Mouse (Mus musculus) heart, embryonic 12.5 days (tissue): Measurements from ENCODE around the gene Nfib. TPM values are rescaled to one million over a fixed set of nuclear protein-coding genes. Genes with fewer than 3 reads are reported as not detected.

Experiments used
- ATAC-seq: fragments of 200-750 bp; cut with Nextera tagmentation; 2 replicates; pipeline ENCODE4 v1.8.0; 2017; ENCODE audit warnings: moderate TSS enrichment, moderate library complexity; ENCODE audit not compliant: insufficient number of reproducible peaks, low FRiP score
- H3K27ac ChIP-seq: fragments of 300-500 bp; sonication (generic); 2 replicates; pipeline ENCODE4 v1.5.1; 2016; ENCODE audit warnings: mild to moderate bottlenecking, moderate library complexity; ENCODE audit not compliant: poor library complexity, severe bottlenecking
- H3K27me3 ChIP-seq: fragments of 300-500 bp; sonication (generic); replicated peaks from 2 replicates; pipeline ENCODE4 v1.6.1; 2016; ENCODE audit warnings: mild to moderate bottlenecking, moderate library complexity
- H3K36me3 ChIP-seq: fragments of 300-500 bp; sonication (generic); 2 replicates; pipeline ENCODE4 v1.6.1; 2016; ENCODE audit warnings: mild to moderate bottlenecking, moderate library complexity
- H3K4me1 ChIP-seq: fragments of 300-500 bp; sonication (generic); replicated peaks from 2 replicates; pipeline ENCODE4 v1.6.1; 2016; ENCODE audit warnings: mild to moderate bottlenecking
- H3K4me2 ChIP-seq: fragments of 300-500 bp; sonication (generic); 2 replicates; pipeline ENCODE4 v1.6.1; 2016; ENCODE audit warnings: mild to moderate bottlenecking, moderate library complexity
- H3K4me3 ChIP-seq: fragments of 300-500 bp; sonication (generic); 2 replicates; pipeline ENCODE4 v1.5.1; 2016; ENCODE audit warnings: mild to moderate bottlenecking
- H3K9ac ChIP-seq: fragments of 300-500 bp; sonication (generic); 2 replicates; pipeline ENCODE4 v1.6.1; 2016; ENCODE audit warnings: mild to moderate bottlenecking, moderate library complexity
- H3K9me3 ChIP-seq: fragments of 300-500 bp; sonication (generic); replicated peaks from 2 replicates; pipeline ENCODE4 v1.6.1; 2016; ENCODE audit warnings: mild to moderate bottlenecking, moderate library complexity
- WGBS: fragments of 180-500 bp; shearing (Covaris S2); methylation state at CpG from one replicate; pipeline ENCODE4 v1.1.7; 2016; 5-methylcytosine and 5-hydroxymethylcytosine counted together
- polyA plus RNA-seq: library from polyadenylated mRNA; unstranded; fragments of >200 nt; fragmentation: Nextera tagmentation; extraction: Ambion mirVana; gene quantifications from 2 replicates; pipeline ENCODE4 v1.2.1, GENCODE M21; 2016

Gene Nfib
- polyA plus RNA-seq, 1 experiment from 2014 or later, result 57.5 TPM

DNA sequence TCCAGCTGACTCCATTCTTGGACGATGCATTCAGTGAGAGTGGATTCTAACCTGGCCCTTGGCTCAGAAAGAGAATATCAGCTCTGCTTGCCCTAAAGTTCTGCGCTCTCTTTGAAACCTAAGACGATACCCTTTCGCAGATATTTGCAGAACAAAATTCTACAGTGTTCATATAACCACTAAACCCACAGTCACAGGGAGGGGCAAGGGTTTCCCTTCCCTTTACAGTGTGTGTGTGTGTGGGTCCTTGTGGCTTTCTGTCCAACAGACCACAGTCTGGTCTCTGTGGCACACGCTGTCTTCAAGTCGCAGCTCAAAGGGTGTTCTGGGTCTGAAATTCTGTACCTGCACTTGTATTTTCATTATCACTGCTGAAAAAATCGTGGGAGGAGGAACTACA lies 416.0 kb downstream of the Nfib start:
- H3K9ac ChIP-seq, result no peak overlapping the region
- no peak overlapping the region for H3K4me3 ChIP-seq
- H3K4me1 ChIP-seq, result peaks cover 7% of the 10 kb centered on the region
- no peaks in the 10 kb centered on the region for H3K27me3 ChIP-seq
- no peak overlapping the region for H3K4me2 ChIP-seq
- H3K27ac ChIP-seq, result peak overlapping the region; percentile 0; the same call in 1 of the 2 replicates
- 68% methylated on average over 7 of the region's 7 CpGs for WGBS
- H3K9me3 ChIP-seq, result no peaks in the 10 kb centered on the region
- no peak for ATAC-seq
- H3K36me3 ChIP-seq, result peaks cover 38% of the 10 kb centered on the region

DNA sequence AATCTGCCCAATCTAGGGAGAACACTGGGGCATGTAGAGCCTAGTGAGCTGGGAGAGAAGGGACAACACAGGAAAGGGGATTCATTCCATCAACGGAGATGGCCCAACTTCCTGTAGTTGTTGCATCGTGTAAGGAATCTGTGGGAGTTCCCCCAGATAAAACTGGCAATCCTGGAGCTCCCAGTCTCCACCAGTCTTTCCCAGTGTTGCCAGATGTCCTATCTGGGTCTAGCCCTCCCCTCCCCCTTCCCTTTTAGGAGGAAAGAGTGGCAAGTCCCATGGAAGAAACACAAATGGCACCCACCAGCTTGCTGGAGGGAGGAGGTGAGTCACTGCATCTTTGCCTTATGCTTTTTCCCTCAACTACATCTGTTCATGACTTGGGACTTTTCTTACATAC lies 417.4 kb downstream of the Nfib start:
- Histone ChIP-seq H3K4me3 (no peak overlapping the region), H3K36me3 (peaks cover 30% of the 10 kb centered on the region), H3K27ac (no peak overlapping the region), H3K9me3 (no peaks in the 10 kb centered on the region), H3K9ac (no peak overlapping the region), H3K4me2 (no peak overlapping the region), H3K4me1 (peaks cover 3% of the 10 kb centered on the region), H3K27me3 (no peaks in the 10 kb centered on the region)
- no peak for ATAC-seq
- 51% methylated on average over 2 of the region's 2 CpGs for WGBS

- Histone ChIP-seq H3K4me3 (no peak overlapping the region), H3K4me2 (no peak overlapping the region), H3K4me1 (no peaks in the 10 kb centered on the region; the same call in 1 of the 2 replicates), H3K27me3 (no peaks in the 10 kb centered on the region), H3K9me3 (no peaks in the 10 kb centered on the region), H3K27ac (no peak overlapping the region), H3K36me3 (peaks cover 26% of the 10 kb centered on the region), H3K9ac (no peak overlapping the region)
- ATAC-seq, result no peak
- WGBS, result 88% methylated on average over 2 of the region's 2 CpGs
Observed at GRCm38 (mm10) chr4:82287454-82287853, 418.1 kb downstream of the Nfib start.

GRCm38 (mm10) chr4:82286931-82287330 lies 418.6 kb downstream of the Nfib start:
- no peak overlapping the region for H3K9ac ChIP-seq
- 65% methylated on average over 2 of the region's 2 CpGs for WGBS
- H3K9me3 ChIP-seq, result no peaks in the 10 kb centered on the region
- ATAC-seq, result no peak
- H3K27ac ChIP-seq, result no peak overlapping the region
- no peak overlapping the region for H3K4me2 ChIP-seq
- peaks cover 25% of the 10 kb centered on the region for H3K36me3 ChIP-seq
- no peak overlapping the region for H3K4me3 ChIP-seq
- H3K27me3 ChIP-seq, result no peaks in the 10 kb centered on the region
- H3K4me1 ChIP-seq, result no peaks in the 10 kb centered on the region; the same call in 1 of the 2 replicates

DNA sequence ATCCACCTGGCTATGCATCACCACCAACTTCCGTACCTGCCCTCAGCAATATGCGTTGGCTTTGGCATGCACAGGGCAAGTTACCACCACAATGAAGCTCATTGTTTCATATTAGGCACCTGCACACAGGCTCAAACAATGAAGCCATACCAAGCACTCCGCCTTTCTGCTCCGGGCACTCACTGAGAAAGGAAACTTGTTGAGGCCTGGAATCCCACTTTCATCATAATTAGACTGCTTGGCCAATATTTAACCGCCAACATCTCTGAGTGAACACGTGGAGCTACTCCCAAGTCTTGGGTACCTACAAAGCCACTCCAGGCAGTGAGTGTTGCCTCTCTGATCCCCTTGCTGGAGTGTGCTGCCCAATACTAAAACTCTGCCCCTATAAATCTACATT lies 422.0 kb downstream of the Nfib start:
- 88% methylated on average over 6 of the region's 6 CpGs for WGBS
- peaks cover 9% of the 10 kb centered on the region for H3K36me3 ChIP-seq
- H3K4me3 ChIP-seq, result no peak overlapping the region
- H3K9me3 ChIP-seq, result no peaks in the 10 kb centered on the region
- H3K4me1 ChIP-seq, result peaks cover 3% of the 10 kb centered on the region; the same call in 1 of the 2 replicates
- no peak overlapping the region for H3K9ac ChIP-seq
- ATAC-seq, result no peak
- no peaks in the 10 kb centered on the region for H3K27me3 ChIP-seq
- no peak overlapping the region for H3K4me2 ChIP-seq
- H3K27ac ChIP-seq, result no peak overlapping the region

DNA sequence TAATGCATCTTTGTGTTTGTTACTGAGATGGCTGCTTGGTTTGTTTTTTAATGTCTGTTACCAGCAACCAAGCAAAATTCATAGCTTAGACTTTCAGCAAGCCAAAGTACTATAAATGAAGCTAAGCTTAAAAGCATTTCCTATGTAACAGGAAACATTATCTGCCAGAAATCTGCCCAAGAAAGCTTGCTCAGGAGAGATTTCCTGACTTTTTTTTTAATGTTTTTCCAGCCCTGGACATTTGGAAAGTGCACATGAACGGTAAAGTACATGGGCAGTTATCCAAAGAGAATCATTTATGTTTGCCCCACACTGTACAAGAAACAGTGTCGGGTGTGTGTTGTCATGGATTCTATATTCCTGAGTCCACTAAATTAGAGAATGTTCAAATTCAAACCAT lies 429.6 kb downstream of the Nfib start:
- ATAC-seq, result no peak
- WGBS, result 64% methylated on average over 2 of the region's 2 CpGs
- H3K36me3 ChIP-seq, result no peaks in the 10 kb centered on the region; the same call in 1 of the 2 replicates

GRCm38 (mm10) chr4:82273049-82273754 lies 432.3 kb downstream of the Nfib start:
- no peak overlapping the region for H3K27ac ChIP-seq
- WGBS, result 74% methylated on average over 4 of the region's 4 CpGs
- H3K4me1 ChIP-seq, result peaks cover 25% of the 10 kb centered on the region
- no peaks in the 10 kb centered on the region for H3K36me3 ChIP-seq
- no peak overlapping the region for H3K4me3 ChIP-seq
- H3K4me2 ChIP-seq, result no peak overlapping the region
- no peak overlapping the region for H3K9ac ChIP-seq
- H3K9me3 ChIP-seq, result no peaks in the 10 kb centered on the region
- peak; percentile 33; the same call in 1 of the 2 replicates for ATAC-seq
- H3K27me3 ChIP-seq, result no peaks in the 10 kb centered on the region

More for the DNA sequence above, 429.6 kb downstream of the Nfib start:
- H3K27me3 ChIP-seq, result no peaks in the 10 kb centered on the region
- H3K9ac ChIP-seq, result no peak overlapping the region
- peaks cover 23% of the 10 kb centered on the region for H3K4me1 ChIP-seq
- no peak overlapping the region for H3K4me2 ChIP-seq
- no peak overlapping the region for H3K4me3 ChIP-seq
- H3K27ac ChIP-seq, result peak overlapping the region; percentile 52; the same call in 1 of the 2 replicates
- H3K9me3 ChIP-seq, result no peaks in the 10 kb centered on the region

DNA sequence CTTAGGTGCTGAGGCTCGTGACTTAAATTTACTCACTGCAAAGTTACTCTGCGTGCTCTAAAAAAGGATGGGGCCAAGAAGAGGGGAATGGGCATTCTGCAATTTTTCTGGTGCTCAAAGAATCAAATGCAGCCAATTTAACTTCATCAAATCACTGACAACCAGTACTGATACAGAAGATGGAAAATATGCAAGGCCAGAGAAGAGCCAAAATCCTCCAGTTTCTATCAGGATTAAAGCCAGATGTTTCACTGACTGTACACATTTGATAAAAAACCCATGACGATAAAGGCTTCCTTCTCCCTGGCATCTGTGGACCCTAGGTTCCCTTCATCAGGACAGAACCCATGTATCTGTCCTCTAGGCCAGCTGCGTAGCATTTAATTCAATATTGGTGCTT lies 433.5 kb downstream of the Nfib start:
- Histone ChIP-seq H3K27me3 (no peaks in the 10 kb centered on the region), H3K4me1 (peaks cover 23% of the 10 kb centered on the region), H3K9me3 (no peaks in the 10 kb centered on the region), H3K36me3 (no peaks in the 10 kb centered on the region), H3K4me2 (no peak overlapping the region), H3K4me3 (no peak overlapping the region), H3K27ac (no peak overlapping the region), H3K9ac (no peak overlapping the region)
- no peak for ATAC-seq
- WGBS, result 59% methylated on average over 4 of the region's 4 CpGs

- H3K4me2 ChIP-seq, result no peak overlapping the region
- no peak overlapping the region for H3K27ac ChIP-seq
- H3K36me3 ChIP-seq, result no peaks in the 10 kb centered on the region
- H3K4me1 ChIP-seq, result peaks cover 24% of the 10 kb centered on the region
- 75% methylated on average over 3 of the region's 3 CpGs for WGBS
- no peak overlapping the region for H3K9ac ChIP-seq
- H3K9me3 ChIP-seq, result no peaks in the 10 kb centered on the region
- no peaks in the 10 kb centered on the region for H3K27me3 ChIP-seq
- no peak overlapping the region for H3K4me3 ChIP-seq
- no peak; the same call in 1 of the 2 replicates for ATAC-seq
Observed at GRCm38 (mm10) chr4:82271547-82271946, 434.0 kb downstream of the Nfib start.

DNA sequence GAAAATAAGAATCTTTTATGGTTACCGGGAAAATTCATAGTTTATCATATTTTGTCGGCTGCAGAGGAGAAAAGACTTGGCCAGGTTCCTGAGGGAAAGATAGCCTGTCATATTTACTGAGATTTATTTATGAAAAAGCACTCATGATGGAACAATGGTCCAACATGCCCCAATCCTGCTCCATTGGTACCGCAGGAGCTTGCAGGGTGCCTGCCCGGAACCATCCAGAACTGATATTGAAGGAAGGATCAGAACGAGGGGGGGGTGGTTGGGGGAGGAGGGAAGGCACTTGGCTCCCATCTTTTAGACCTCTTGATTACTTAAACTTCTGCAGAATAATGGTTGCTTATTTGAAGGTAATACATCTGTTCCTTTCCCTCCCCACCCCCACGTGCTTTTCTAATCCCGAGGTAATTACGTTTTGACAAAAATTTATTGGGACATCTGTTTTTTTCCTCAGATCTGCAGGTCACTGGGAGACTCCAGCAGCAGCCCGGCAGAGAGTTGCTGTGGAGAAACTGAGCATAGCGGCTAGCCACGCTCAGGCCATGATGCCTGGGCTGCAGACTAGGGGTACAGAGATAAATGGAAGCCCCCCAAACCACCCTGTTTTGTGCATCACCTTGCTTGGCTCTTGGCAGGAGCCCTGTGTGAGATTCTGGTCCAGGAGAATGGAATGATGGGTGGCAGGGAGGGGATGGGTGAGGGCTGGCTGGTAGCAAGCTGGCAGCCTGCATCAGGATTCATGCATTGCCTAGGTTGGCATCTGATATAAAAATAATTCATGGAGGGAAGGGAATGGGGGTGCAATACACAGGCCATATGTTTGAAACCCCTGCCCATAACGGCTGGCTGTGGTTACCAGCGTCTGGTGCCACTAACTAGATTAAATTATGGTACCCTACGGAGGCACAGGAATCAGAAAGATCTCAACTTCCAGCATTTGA lies 437.4 kb downstream of the Nfib start:
- Histone ChIP-seq H3K4me3 (no peak overlapping the region), H3K36me3 (no peaks in the 10 kb centered on the region), H3K27me3 (no peaks in the 10 kb centered on the region), H3K9ac (no peak overlapping the region), H3K9me3 (no peaks in the 10 kb centered on the region), H3K4me2 (no peak overlapping the region), H3K4me1 (peaks cover 35% of the 10 kb centered on the region), H3K27ac (no peak overlapping the region)
- WGBS, result 77% methylated on average over 14 of the region's 14 CpGs
- no peak for ATAC-seq

DNA sequence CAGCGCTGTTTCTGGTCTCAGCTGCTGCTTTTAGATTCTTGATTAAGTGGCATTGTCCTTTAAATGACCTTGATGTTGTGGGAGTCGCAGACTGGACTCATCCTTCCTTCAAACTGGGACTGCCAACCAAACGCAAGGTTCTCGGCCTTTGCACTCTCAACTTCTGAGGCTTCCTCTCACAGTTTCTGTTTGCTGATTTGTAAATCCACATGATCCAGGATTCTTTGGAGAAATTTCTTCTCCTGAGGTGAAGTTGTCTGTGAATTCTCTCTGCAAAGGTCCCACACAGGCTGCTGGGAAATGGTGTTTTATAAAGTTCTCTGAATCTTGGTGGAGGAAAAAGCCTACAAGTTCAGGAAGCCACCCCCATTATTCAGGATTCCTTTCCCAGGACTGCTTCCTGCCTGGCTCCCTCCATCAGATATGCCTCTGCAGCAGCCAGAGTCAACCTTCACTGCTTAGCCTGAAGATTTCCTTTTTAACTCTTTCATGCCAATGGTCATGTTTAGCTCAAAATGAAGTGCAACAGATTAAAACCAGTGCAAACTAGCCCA lies 439.4 kb downstream of the Nfib start:
- no peak overlapping the region for H3K9ac ChIP-seq
- peak overlapping the region; percentile 40 for H3K4me2 ChIP-seq
- H3K4me3 ChIP-seq, result no peak overlapping the region
- H3K27ac ChIP-seq, result peak overlapping the region; percentile 90
- H3K36me3 ChIP-seq, result no peaks in the 10 kb centered on the region
- no peaks in the 10 kb centered on the region for H3K27me3 ChIP-seq
- peaks cover 19% of the 10 kb centered on the region for H3K4me1 ChIP-seq
- H3K9me3 ChIP-seq, result no peaks in the 10 kb centered on the region
- peak; percentile 74 for ATAC-seq
- 14% methylated on average over 4 of the region's 4 CpGs for WGBS
